Mouse (Mus musculus) neural tube, embryonic 12.5 days (tissue): ENCODE results near the gene Tmem138. TPM values are rescaled to one million over a fixed set of nuclear protein-coding genes. Genes with fewer than 3 reads are reported as not detected.
A peak's percentile ranks its signal among the peaks of the same experiment; 100 is the strongest.

Experiments
- ATAC-seq: fragments of 200-750 bp; cut with Nextera tagmentation; 2 replicates; pipeline ENCODE4 v1.8.0; 2017; ENCODE audit warnings: low read depth, mild to moderate bottlenecking, moderate TSS enrichment, moderate library complexity; ENCODE audit not compliant: low FRiP score
- H3K27ac ChIP-seq: fragments of 300-500 bp; sonication (generic); 2 replicates; pipeline ENCODE4 v1.5.1; 2016
- H3K27me3 ChIP-seq: fragments of 300-500 bp; sonication (generic); replicated peaks from 2 replicates; pipeline ENCODE4 v1.6.1; 2016; ENCODE audit warnings: mild to moderate bottlenecking
- H3K36me3 ChIP-seq: fragments of 300-500 bp; sonication (generic); 2 replicates; pipeline ENCODE4 v1.6.1; 2016; ENCODE audit warnings: mild to moderate bottlenecking
- H3K4me1 ChIP-seq: fragments of 300-500 bp; sonication (generic); 2 replicates; pipeline ENCODE4 v1.6.1; 2016
- H3K4me2 ChIP-seq: fragments of 300-500 bp; sonication (generic); replicated peaks from 2 replicates; pipeline ENCODE4 v1.6.1; 2016; ENCODE audit warnings: mild to moderate bottlenecking
- H3K4me3 ChIP-seq: fragments of 300-500 bp; sonication (generic); 2 replicates; pipeline ENCODE4 v1.5.1; 2016
- H3K9ac ChIP-seq: fragments of 300-500 bp; sonication (generic); 2 replicates; pipeline ENCODE4 v1.6.1; 2016; ENCODE audit warnings: mild to moderate bottlenecking
- H3K9me3 ChIP-seq: fragments of 300-500 bp; sonication (generic); 2 replicates; pipeline ENCODE4 v1.6.1; 2016; ENCODE audit warnings: mild to moderate bottlenecking
- WGBS: fragments of 180-500 bp; shearing (Covaris S2); methylation state at CpG from one replicate; pipeline ENCODE4 v1.1.7; 2016; 5-methylcytosine and 5-hydroxymethylcytosine counted together
- polyA plus RNA-seq: library from polyadenylated mRNA; unstranded; fragments of >200 nt; fragmentation: Nextera tagmentation; extraction: Ambion mirVana; gene quantifications from 2 replicates; pipeline ENCODE4 v1.2.1, GENCODE M21; 2016

Gene Tmem138
- polyA plus RNA-seq, 1 experiment from 2014 or later = 41.6 TPM

- no peak for ATAC-seq
- no peaks in the 10 kb centered on the region for H3K9me3 ChIP-seq
These were observed 52.4 kb downstream of the Tmem138 start for GRCm38 (mm10) chr19:10524784-10525105.

GRCm38 (mm10) chr19:10523483-10524080 is 53.6 kb downstream of the Tmem138 start:
- peak overlapping the region; percentile 76; the same call in 1 of the 2 replicates for H3K4me2 ChIP-seq
- ATAC-seq = no peak
- H3K9ac ChIP-seq = no peak overlapping the region

More at GRCm38 (mm10) chr19:10524784-10525105, 52.4 kb downstream of the Tmem138 start:
- Histone ChIP-seq H3K36me3 (peaks cover 10% of the 10 kb centered on the region), H3K27ac (peak overlapping the region; percentile 94; the same call in 1 of the 2 replicates), H3K4me1 (peaks cover 19% of the 10 kb centered on the region), H3K27me3 (no peaks in the 10 kb centered on the region), H3K4me2 (peak overlapping the region; percentile 76), H3K9ac (peak overlapping the region; percentile 98), H3K4me3 (peak overlapping the region; percentile 98)
- whole genome bisulfite sequencing = under 1% methylated on average over 19 of the region's 19 CpGs

GRCm38 (mm10) chr19:10521926-10522325 is 55.2 kb downstream of the Tmem138 start:
- Histone ChIP-seq H3K36me3 (peaks cover 8% of the 10 kb centered on the region; the same call in 1 of the 2 replicates), H3K27ac (no peak overlapping the region), H3K9ac (no peak overlapping the region), H3K9me3 (no peaks in the 10 kb centered on the region), H3K4me1 (peaks cover 17% of the 10 kb centered on the region), H3K4me2 (no peak overlapping the region), H3K27me3 (no peaks in the 10 kb centered on the region), H3K4me3 (no peak overlapping the region)
- no peak for ATAC-seq
- 85% methylated on average over 1 of the region's 1 CpGs for WGBS

More at GRCm38 (mm10) chr19:10523483-10524080, 53.6 kb downstream of the Tmem138 start:
- H3K4me3 ChIP-seq = no peak overlapping the region
- no peak overlapping the region for H3K27ac ChIP-seq
- H3K9me3 ChIP-seq = no peaks in the 10 kb centered on the region
- WGBS = 92% methylated on average over 5 of the region's 5 CpGs
- H3K4me1 ChIP-seq = peaks cover 19% of the 10 kb centered on the region
- peaks cover 7% of the 10 kb centered on the region for H3K36me3 ChIP-seq
- H3K27me3 ChIP-seq = no peaks in the 10 kb centered on the region

Other genes with a start within 250 kb of the Tmem138 start
- gene Syt7, start 188.3 kb downstream of the Tmem138 start, polyA plus RNA-seq = 4.8 and 5.4 TPM in 2 replicates
- gene Lrrc10b, start 119.9 kb downstream of the Tmem138 start, polyA plus RNA-seq = 0.61 and 0.64 TPM in 2 replicates
- gene Ppp1r32, start 94.4 kb downstream of the Tmem138 start, polyA plus RNA-seq = 0.51 TPM in 1 of 2 replicates, not detected in the other
- 51.1 and 57.2 TPM in 2 replicates for gene Cpsf7, start 52.1 kb downstream of the Tmem138 start, polyA plus RNA-seq
- gene Sdhaf2, start 51.2 kb downstream of the Tmem138 start, polyA plus RNA-seq = 58.1 and 64.3 TPM in 2 replicates
- 48.1 and 52.6 TPM in 2 replicates for gene Tmem216, start 21.1 kb downstream of the Tmem138 start, polyA plus RNA-seq
- 16.2 and 16.6 TPM in 2 replicates for gene Cyb561a3, start 190 bp downstream of the Tmem138 start, polyA plus RNA-seq
- gene Ddb1, start 28.0 kb upstream of the Tmem138 start, polyA plus RNA-seq = 369 and 375 TPM in 2 replicates
- 20.6 and 21.2 TPM in 2 replicates for gene Tkfc, start 28.3 kb upstream of the Tmem138 start, polyA plus RNA-seq
- gene Vwce, start 56.9 kb upstream of the Tmem138 start, polyA plus RNA-seq = 0.33 and 0.87 TPM in 2 replicates
- gene Pga5, start 100.7 kb upstream of the Tmem138 start, polyA plus RNA-seq = not detected in 2 replicates
- gene Vps37c, start 111.4 kb upstream of the Tmem138 start, polyA plus RNA-seq = 33.8 and 39.2 TPM in 2 replicates
- 0.08 TPM in 1 of 2 replicates, not detected in the other for gene Cd5, start 161.6 kb upstream of the Tmem138 start, polyA plus RNA-seq